Mouse (Mus musculus) monocyte, adult 2 months (primary cell): Measurements from ENCODE around the gene Gm20388.

ENCODE experiments used
- DNase-seq, 2 experiments: peaks; one replicate each; pipeline ENCODE4 v3.0.0; 2022; ENCODE audit warnings: low spot score in 2 of 2, low read depth in 1 of 2

The Gm20388 gene

GRCm38 (mm10) chr8:120743898-120744290 lies 833.3 kb downstream of the Gm20388 start:
- DNase-seq, result no peak

DNA sequence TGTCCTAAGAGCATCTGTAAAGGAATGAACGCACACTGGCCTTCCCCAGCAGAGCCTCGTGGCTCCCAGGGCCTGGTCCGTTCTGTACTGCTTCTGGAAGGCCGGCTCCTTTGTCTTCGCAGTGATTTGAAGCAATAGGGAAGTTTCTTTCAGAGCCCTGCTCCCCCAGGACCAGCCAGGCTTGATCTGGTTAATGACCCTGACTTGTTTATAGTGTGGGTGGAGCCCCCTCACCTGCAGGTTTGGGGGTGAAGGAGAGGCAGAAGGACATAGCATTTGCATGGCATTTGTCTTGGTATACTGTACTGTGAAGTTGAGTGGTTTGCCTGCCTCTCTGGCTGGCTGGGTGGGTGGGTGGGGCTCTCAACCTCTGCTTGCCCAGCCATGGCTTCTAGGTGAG lies 833.8 kb downstream of the Gm20388 start:
- DNase-seq, result no peak

- DNase-seq, result no peak
These were observed 834.6 kb downstream of the Gm20388 start for GRCm38 (mm10) chr8:120745226-120745625.

DNA sequence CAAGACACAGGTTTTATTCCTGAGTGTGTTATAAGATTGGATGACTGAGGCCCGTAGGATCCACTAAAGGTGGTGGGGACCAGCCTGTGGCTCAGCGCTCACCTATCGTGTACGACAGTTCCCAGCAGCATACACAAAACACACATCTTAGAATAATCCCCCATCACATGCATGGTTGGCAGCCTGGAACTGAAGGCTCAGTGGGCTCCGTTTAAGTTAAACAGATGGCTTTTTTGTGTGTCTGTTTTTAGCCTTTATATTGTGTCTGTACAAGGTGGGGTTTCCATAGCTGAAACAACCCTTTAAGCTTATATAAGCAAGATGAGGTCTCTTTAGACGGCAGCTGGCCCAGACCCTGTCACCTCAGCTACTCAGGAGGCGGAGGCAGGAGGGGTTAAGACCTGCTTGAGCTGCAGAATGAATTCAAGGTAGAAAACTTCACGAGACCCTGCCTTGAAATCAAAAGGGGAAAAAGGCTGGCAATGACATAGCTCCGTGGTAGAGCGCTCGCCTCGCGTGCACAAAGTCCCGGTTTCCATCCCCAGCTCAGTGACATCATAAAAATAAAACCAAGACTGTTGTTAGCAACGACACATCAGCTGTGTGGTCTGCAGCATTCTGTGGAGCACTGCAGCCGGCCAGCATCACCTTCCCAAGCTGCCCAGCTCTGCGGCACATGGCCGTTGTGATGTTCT lies 835.5 kb downstream of the Gm20388 start:
- DNase-seq, result no peak

- DNase-seq, result no peak
These were observed 836.6 kb downstream of the Gm20388 start for GRCm38 (mm10) chr8:120747286-120747685.

- DNase-seq, result no peak
These were observed 840.0 kb downstream of the Gm20388 start for GRCm38 (mm10) chr8:120750616-120751015.

GRCm38 (mm10) chr8:120751226-120752081 lies 840.8 kb downstream of the Gm20388 start:
- DNase-seq, result no peak

DNA sequence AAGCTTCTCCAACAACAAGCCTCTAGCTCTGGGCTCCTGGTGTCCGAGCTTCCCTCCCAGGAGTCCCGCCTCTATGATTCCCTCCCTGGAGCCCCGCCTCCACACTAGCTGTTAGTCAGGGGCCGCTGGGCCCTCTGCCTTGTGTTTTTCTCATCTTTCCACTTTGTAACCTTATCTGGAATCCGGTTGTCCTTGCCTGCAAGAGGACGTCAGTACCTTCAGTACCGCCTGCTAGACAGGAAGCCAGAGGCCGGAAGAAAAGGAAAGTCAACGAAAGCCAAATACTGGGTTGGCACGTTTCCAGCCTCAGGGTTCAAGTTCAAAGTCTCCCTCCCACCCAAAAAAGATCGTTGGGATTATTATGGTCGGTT lies 841.4 kb downstream of the Gm20388 start:
- no peak for DNase-seq

GRCm38 (mm10) chr8:120753476-120753875 lies 842.8 kb downstream of the Gm20388 start:
- no peak for DNase-seq

GRCm38 (mm10) chr8:120755306-120756297 lies 845.0 kb downstream of the Gm20388 start:
- DNase-seq, result no peak

DNA sequence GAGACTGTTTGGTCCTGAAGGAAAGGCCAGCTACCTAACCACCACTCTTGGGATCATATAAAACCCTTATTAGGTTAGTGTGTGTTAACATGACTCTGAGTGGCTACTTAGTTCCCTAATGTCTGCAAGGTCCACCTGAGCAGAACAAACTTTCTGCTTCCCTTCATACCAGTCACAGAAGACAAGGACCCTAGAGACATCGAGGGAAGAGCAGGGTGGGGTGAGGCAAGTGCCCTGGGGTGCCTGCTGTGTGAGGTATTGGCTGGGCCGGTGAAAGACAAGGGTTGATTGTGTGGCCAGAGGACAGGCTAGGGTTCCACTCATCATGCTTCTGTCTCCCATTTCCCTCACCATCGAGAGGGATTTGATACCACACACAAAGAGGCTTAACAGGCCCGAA lies 847.4 kb downstream of the Gm20388 start:
- no peak for DNase-seq

- no peak for DNase-seq
These were observed 849.2 kb downstream of the Gm20388 start for GRCm38 (mm10) chr8:120759847-120760246.

DNA sequence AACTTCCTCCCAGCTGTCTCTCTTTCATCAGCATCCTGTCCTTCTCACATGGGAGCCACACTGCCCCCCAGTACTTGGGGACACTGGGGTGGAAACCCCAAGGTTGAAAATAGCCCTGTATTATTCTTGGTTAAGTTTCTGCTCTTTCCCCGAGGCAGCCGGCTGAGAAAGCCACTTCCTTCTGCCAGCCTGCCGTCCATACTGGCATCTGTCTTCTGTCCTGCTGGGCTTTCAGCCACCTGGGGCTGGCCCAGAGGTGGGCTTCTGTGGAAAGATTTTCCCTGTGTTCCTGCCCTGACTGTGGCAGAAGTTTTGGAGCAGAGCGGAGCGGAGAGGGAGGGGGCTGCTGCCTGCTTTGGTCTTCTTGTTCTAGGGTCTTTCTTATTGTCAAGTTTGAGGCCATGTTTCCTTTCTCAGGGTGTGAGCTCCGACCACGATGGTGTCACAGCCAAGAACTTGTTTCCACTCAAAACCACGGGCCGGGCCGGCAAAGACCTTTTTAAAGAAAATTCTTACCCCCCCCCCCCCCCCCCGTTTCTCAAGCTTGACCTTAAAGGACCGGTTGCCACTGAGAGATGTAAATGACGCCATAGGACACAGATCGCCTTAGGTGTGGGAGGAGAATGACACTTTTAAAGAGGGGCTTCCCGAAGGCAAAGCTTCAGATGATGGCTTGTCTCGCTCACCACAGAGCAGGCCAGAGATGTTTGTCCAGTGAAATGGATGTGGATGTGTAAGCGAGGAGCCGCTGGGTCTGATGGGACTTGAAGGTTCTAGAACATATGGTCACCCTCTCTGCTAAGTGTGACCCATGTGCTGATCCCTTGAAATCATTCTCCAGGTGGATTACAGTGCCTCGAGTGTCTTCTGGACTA lies 849.9 kb downstream of the Gm20388 start:
- no peak for DNase-seq

GRCm38 (mm10) chr8:120763267-120763666 lies 852.6 kb downstream of the Gm20388 start:
- DNase-seq, result peak in 1 of 2 experiments; percentile 25

GRCm38 (mm10) chr8:120764638-120765037 lies 854.0 kb downstream of the Gm20388 start:
- no peak for DNase-seq

GRCm38 (mm10) chr8:120766622-120767021 lies 856.0 kb downstream of the Gm20388 start:
- no peak for DNase-seq

GRCm38 (mm10) chr8:120768454-120769218 lies 858.0 kb downstream of the Gm20388 start:
- DNase-seq, result no peak

DNA sequence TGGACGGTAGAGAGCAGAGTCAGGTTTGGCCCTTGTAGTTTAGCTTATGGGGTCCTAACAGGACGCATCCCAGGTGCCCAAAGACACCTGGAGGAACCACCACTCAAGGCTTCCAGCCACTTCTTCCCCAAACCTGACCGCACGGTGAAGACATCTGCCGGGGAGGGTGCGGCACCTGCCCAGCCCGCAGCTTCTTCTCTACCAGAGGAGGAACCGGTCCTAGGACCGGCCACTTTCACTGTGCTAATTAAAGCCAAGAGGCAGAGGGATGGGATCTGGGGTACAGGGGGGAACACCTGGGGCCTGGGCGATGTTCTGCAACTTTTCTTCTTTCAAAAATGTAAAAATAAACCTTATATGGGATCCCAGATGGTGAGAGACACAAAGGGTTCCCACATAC lies 866.5 kb downstream of the Gm20388 start:
- DNase-seq, result no peak

DNA sequence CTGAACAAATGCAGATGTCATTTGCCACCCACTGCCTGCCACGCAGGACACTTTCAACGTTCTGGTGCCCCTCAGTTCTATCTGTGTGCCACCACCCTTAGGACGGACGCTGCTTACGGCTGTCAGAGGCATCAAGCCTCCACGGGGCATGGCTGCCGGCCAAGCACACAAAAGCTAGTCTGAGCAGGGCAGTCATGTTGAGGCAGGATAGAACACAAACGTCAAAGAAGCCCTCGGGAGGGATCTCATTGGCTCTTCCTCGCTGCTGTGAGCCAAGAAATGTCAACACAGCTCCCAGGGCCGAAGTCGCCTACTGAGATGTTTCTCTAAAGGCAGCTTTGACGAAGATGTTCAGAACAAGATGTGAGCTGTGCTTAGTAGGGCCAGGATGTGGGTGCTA lies 867.1 kb downstream of the Gm20388 start:
- no peak for DNase-seq

DNA sequence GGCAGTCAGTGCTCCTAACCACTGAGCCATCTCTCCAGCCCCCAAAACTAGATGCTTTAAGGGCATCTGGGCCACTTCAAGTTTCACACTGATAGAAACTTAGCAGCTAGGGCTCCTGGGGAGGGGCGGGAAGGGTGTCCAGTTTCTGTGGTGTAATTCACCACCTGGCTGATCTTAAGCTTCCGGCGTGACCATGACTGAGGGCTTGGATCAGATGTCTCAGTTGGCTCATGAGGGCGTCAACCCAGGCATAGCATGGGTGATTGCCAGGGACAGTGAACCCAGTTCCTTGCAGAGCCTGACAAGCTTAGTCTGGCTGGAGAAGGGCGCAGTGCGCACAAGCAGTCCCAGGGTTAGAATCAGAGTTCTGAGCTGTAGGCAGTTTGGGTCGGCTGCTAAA lies 868.5 kb downstream of the Gm20388 start:
- no peak for DNase-seq
